Mouse (Mus musculus) retina, postnatal 1 day (tissue): ENCODE results near the gene Dnah8.
"Not testable (repeated sequence)": the region's sequence is repeated elsewhere in the genome, so short reads cannot be mapped to it uniquely, and the experiment has no call there.

Experiments
- DNase-seq: peaks from one replicate; pipeline ENCODE4 v3.0.0-alpha.2; 2012

Dnah8 gene

GRCm38 (mm10) chr17:30624132-30624531, at the start of gene Dnah8:
Gene Dnah8, plus strand, starts transcription at chr17:30624354.
- DNase-seq: not testable (repeated sequence)

GRCm38 (mm10) chr17:30574783-30575075, 49.4 kb upstream of the Dnah8 start:
- no peak for DNase-seq

GRCm38 (mm10) chr17:30575121-30575904, 48.8 kb upstream of the Dnah8 start:
- DNase-seq: no peak

- peak; percentile 94 for DNase-seq
Measured at GRCm38 (mm10) chr17:30575941-30576773, 48.0 kb upstream of the Dnah8 start, which contains the start of gene Btbd9. Gene Btbd9, minus strand, starts transcription at chr17:30576488.

GRCm38 (mm10) chr17:30576946-30577345, 47.2 kb upstream of the Dnah8 start:
- DNase-seq: no peak

- no peak for DNase-seq
Measured at GRCm38 (mm10) chr17:30580781-30581180, 43.4 kb upstream of the Dnah8 start.

GRCm38 (mm10) chr17:30581201-30581600, 43.0 kb upstream of the Dnah8 start:
- DNase-seq: no peak

GRCm38 (mm10) chr17:30582313-30582712, 41.8 kb upstream of the Dnah8 start:
- DNase-seq: no peak

GRCm38 (mm10) chr17:30583258-30584001, 40.7 kb upstream of the Dnah8 start:
- DNase-seq: no peak

GRCm38 (mm10) chr17:30590417-30591198, 33.5 kb upstream of the Dnah8 start:
- peak; percentile 79 for DNase-seq

- peak; percentile 35 for DNase-seq
Measured at GRCm38 (mm10) chr17:30594407-30594806, 29.7 kb upstream of the Dnah8 start.

- DNase-seq: no peak
Measured at GRCm38 (mm10) chr17:30594846-30595245, 29.3 kb upstream of the Dnah8 start.

GRCm38 (mm10) chr17:30597786-30598185, 26.4 kb upstream of the Dnah8 start:
- DNase-seq: peak; percentile 91

- DNase-seq: no peak
Measured at GRCm38 (mm10) chr17:30598300-30598699, 25.9 kb upstream of the Dnah8 start.

- no peak for DNase-seq
Measured at GRCm38 (mm10) chr17:30602175-30602574, 22.0 kb upstream of the Dnah8 start.

- no peak for DNase-seq
Measured at GRCm38 (mm10) chr17:30604296-30604695, 19.9 kb upstream of the Dnah8 start.

- DNase-seq: no peak
Measured at GRCm38 (mm10) chr17:30605001-30605400, 19.2 kb upstream of the Dnah8 start.

GRCm38 (mm10) chr17:30606206-30606605, 17.9 kb upstream of the Dnah8 start:
- DNase-seq: no peak

GRCm38 (mm10) chr17:30606634-30607081, 17.5 kb upstream of the Dnah8 start:
- DNase-seq: no peak

GRCm38 (mm10) chr17:30607330-30607729, 16.8 kb upstream of the Dnah8 start:
- no peak for DNase-seq

GRCm38 (mm10) chr17:30607909-30608495, 16.2 kb upstream of the Dnah8 start:
- DNase-seq: peak; percentile 50
